Mouse (Mus musculus): ENCODE measurements around the gene Slc4a5.

Slc4a5 gene

DNA sequence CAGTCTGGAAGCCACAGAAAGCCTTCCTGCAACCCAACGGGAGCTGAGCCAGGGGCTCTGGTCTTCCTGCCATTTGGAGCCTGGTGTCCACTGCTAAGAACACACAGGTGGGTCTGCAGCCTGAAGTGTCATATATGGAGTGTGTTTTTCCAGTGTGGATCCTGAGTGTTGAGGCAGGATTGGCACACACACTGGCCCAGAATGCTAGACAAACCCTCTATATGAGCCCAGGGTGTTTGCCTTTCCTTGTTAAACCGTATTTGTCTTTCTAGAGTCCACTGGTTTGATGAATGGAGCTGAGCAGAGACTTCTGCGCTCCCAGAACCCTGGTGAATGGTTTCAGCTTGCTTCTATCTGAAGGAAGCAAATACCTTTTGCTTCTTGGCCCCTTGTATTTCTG is at the start of gene Slc4a5:
TSS of gene Slc4a5 (plus strand) at position 15 of the 400 bp plus-strand sequence.
- DNase-seq = no peak

DNA sequence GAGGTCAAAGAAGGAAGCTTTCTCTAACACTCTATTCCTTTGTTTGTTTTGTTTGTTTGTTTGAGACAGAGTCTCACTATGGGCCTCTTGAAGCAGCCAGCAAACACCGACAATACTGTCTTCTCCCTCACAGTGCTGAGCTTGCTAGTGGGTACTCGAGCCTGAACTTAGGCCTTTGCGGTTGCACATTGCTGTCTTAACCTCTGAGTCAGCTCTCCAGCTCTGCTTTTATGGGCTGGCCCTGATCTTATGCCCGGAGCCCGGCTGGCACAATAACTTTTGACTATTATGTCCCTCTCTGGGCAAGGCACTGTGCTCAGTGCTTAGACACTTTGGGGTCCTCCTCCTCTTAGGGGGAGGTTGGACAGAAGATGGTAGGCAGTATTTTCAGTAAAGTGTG is 49.8 kb upstream of the Slc4a5 start:
- no peak for DNase-seq

GRCm38 (mm10) chr6:83171063-83171462 is 48.6 kb upstream of the Slc4a5 start:
- no peak for DNase-seq

DNA sequence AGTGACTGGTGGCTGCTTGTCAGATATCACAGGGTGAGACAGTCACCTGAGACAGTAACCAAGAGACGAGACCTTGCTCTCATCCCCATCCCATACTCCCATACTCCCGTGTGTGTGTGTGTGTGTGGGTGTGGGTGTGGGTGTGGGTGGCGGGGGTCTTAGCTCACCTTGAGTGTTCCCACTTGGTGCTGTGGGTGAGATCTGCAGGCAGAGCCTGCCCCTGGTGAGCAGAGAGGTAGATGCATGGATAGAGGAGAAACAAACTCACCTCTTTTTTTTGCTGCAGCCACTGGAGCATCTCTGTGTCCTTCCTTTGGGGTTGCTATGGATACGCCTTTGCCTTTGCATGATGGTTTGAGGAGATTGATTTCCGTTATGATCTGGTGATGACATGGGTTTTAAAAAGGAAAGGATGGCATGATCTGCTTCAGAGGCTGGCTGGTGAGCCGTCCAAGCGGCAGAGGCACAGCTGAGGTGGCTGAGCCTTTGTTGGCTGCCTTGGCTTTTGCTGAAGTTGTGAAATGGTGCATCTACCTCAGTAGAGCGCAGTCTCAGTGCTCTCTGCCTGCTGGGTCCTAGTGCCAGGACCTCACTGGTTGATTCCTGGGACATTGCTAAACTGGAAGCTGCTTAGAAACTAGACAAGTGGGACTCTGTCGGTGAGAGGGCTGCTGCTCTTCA is 47.2 kb upstream of the Slc4a5 start:
- DNase-seq = no peak

- DNase-seq = no peak
Measured at GRCm38 (mm10) chr6:83175996-83176395, 43.6 kb upstream of the Slc4a5 start.

- no peak for DNase-seq
Measured at GRCm38 (mm10) chr6:83179390-83180117, 40.1 kb upstream of the Slc4a5 start.

DNA sequence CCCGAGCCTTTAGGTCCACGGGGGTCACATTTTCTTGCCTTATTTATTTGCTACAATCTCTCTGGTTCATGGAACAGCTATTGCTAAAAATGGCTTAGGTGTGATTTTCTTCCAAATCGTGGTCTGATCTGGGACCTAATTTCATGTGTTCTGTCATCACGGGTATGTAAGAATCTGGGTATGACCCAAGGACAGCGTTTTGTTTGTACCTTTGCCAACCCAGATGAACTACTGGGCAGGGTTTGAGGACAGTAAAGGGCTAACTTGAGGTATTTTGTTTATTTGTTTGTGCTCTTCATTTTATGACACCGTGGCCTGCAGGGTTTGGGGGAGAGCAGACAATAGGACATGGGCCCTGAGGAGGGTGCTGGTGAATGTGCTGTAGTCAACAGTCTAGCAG is 39.0 kb upstream of the Slc4a5 start:
- DNase-seq = no peak

DNA sequence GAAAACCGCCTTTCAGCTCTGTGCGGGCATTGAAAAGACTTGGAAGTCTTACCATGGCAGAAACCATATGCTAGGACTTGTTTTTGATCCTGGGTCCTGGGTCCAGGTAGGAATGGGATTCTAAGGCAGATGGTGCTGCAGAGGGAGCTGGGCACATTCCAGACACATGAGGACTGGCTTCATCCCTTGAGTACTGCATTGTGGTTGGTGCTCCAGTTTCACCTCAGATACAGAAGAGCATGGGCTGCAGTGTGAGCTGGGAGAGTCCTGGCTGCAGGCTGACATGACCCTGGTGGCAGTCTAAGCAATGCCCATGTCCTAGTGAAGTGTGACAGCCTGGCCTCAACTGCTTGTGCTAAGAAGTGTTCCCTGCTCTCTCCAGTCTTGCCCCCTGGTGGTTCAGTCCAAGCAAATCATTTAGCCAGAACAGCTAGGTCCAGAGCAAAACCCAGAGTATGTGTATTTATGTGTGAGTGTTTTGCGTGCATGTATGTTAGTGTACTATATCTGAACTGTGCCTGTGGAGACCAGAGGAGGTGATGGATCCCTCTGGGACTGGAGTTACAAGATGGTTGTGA is 34.7 kb upstream of the Slc4a5 start:
- DNase-seq = no peak

- peak; percentile 57 for DNase-seq
Measured at GRCm38 (mm10) chr6:83185895-83186861, 33.5 kb upstream of the Slc4a5 start.

- no peak for DNase-seq
Measured at GRCm38 (mm10) chr6:83186946-83187345, 32.7 kb upstream of the Slc4a5 start.

GRCm38 (mm10) chr6:83193571-83193970 is 26.1 kb upstream of the Slc4a5 start:
- DNase-seq = peak; percentile 50

- DNase-seq = no peak
Measured at GRCm38 (mm10) chr6:83197345-83198004, 22.2 kb upstream of the Slc4a5 start.

DNA sequence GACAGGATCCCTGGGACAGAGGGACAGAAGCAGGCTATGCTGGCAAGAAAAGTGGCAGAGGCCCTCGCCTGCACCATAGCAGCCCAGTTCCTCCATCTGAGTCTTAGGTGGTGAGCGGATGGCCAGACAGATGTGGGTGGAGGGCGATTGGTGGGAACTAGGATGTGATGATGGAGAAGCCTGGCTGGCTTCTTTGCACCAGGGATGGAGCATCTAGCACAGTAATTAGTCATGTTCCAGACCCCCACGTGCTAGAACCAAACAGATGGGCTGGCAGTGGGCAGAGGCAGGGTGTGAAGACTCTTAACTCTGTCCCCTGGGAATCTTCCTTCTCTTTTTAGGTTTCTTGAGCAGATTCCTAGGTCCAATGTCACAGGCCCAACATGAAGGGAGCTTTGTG is 16.3 kb upstream of the Slc4a5 start:
- DNase-seq = no peak

GRCm38 (mm10) chr6:83205851-83206250 is 13.8 kb upstream of the Slc4a5 start:
- no peak for DNase-seq

DNA sequence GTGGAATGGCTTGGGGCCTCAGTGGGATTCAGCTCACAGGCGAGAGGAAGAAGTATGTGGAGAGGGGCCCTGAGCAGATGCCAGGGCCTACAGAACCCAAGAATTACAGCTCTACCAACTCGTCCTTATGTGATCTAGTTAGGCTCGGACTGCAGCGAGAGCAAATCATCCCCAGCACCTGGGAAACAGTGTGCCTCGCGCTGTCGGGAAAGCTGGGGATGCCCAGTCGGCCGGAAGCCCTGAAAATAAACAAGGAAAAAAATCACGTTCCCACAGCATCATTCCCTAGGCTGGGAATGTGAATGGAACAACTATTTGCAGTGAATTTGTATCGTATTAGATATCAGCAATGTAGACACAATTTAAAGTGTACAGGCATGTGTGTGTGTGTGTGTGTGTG is 13.3 kb upstream of the Slc4a5 start:
- no peak for DNase-seq

DNA sequence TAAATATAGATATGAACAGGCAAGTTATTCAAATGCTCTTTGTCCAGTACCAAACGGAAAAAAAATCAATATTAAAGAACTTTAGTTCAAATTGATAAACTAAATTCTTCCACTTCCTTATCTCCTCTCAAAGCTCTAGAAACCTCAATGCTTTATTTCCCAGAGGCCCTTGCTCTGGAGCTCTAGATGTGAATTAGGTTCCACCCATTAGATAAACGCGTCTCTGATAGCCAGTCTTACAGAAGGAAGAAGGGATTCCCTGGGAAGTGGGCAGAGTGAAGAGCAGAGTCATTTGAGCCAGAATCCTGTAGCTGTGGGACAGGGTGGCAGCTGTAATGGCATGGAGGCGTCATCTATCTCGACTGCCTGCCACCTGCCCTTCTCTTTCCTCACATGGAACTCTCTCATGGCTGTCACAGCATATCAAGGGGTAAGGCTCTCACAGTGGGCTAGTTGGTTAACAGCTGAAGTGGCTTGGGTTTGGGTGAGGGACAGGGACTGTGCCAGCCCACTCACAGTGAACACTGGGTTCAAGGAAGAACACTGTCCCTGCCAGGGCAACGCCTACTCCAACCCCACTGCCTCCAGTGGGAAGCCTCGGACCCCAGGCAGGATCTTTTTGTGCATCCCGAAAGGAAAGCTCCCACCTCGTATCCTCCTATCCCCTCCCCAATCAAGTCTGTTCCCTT is 12.1 kb upstream of the Slc4a5 start:
- DNase-seq = no peak

GRCm38 (mm10) chr6:83208050-83208400 is 11.6 kb upstream of the Slc4a5 start:
- no peak for DNase-seq

DNA sequence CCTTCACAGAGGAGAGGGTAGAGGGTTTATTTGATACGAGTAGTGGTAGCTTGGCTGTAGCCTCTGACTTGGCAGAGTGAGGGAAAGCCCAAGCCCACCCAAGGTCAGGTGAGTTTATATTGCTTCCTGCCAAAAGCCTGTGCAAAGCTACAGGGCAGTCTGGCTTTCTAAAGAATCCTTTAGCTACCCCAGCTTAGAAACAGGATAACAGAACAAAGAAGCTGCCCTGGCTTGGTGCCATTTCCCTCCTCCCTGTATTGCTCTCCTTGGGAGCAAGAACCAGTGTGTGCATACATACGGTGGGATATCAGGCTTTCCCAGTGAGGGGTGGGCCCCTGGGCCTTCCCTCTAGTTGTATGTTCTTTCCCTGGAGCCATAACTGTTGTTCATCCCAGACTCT is 9.1 kb upstream of the Slc4a5 start:
- no peak for DNase-seq

- DNase-seq = no peak
Measured at GRCm38 (mm10) chr6:83211526-83211925, 8.1 kb upstream of the Slc4a5 start.

DNA sequence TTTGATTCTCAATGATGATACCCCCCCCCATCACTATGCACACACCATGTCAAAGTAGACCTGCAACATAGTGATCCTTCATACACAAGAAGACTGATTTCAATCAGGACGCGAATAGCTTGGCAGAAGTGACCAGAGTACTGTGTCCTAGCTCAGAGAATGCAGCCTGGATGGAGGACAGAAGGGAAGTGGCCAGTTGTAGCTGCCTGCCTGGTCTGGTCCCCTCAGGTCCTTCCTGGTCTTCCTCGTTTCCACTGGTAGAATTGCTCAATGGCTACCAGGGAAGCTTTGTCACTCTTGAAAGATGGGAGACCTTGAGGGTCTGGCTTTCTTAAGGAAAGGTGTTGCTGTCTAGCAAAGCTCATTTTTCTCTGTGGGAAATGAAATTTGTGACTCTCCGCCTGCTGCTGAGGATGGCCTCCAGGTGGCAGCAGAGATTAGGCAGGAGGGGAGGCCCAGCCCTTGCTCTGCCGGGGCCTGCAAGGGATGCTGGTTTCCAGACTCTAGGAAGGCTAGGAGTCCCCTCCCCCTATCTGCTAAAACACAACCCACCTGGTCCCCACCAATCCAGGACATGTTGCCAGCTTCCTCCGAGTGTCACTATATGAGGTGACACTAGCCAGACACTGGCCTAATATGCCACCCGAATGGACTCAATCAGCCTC is 4.5 kb upstream of the Slc4a5 start:
- peak; percentile 85 for DNase-seq

- no peak for DNase-seq
Measured at GRCm38 (mm10) chr6:83231486-83231885, 11.9 kb downstream of the Slc4a5 start.
